Mouse (Mus musculus) gastrocnemius, postnatal 4 days (tissue): ENCODE data around the gene Baiap2l2. TPM values are rescaled to one million over a fixed set of nuclear protein-coding genes. Genes with fewer than 3 reads are reported as not detected.

Experiments used
- DNase-seq, 2 experiments: peaks; one replicate each; pipeline ENCODE4 v3.0.0; 2021 to 2022; ENCODE audit warnings: low spot score in 2 of 2, mixed read lengths in 2 of 2
- total RNA-seq, 2 experiments: library from RNA; stranded (reverse); gene quantifications; 2 replicates each; pipeline ENCODE4 v1.2.3; 2021

Gene Baiap2l2
- total RNA-seq, 2 experiments from 2014 or later: 5.0 to 9.0 TPM

DNA sequence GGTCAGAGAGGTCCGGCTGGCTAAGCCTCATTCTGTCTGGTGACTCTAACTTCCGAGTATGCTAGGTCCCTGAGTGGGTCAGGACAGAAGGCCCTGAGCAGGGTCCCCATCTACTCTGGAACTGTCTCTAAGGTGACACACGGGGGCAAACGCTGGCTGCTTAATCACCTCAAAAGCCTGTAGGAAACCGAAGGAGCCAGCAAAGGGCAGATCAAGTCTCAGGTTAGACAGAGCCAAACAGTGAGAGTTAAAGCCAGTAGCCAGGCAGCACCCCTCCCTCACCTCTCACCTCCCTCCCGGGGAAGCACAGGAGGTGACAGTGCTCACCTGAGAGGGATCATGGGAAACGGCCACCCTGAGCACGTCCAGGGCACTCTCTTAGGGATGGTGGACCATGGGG lies 18.4 kb upstream of the Baiap2l2 start:
- no peak for DNase-seq

DNA sequence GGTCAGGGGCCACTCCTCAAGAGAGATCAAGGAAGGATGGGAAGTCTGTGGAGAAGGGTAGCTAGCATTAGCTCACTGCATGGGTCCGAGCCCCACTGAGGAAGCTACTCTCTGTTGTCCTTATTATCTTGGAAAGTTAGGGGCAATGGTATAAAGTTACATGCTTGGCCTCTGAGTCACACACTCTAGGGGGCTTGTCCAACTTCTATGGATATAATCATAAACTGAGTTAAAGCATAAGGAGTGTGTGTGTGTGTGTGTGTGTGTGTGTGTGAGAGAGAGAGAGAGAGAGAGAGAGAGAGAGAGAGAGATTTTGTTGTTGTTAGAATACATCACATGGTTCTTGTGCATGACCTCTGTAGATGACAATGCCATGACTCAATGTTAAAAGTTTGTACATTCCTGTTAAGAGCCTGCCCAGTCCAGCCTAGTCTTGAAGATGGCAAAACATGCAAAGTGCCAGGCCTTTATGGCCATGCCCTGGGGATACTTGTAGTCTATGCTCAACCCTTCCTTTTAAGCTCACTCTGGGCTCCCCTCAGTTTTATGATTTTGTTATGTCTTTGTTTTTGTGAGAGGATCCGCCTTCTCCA lies 14.3 kb upstream of the Baiap2l2 start:
- no peak for DNase-seq

DNA sequence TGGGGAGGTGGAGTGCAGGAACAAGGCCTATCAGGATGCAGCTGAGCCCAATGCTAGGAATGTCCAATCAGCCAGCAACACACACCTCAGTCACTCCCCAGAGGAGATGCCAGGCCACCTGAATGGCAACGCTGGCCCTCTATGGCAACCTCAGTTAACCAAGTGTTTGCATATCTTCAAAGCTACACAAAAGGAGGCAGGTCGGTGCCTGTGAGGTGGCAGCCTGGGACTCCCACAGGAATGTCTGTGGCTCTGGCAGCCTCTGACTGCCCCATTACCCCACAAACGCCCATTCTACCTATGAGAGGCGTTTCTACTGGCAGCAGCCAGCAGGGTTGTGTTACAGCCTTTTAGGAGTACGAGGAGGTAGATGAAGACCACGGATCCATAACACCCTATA lies 13.2 kb upstream of the Baiap2l2 start:
- DNase-seq: no peak

- DNase-seq: no peak
Measured at GRCm38 (mm10) chr15:79292779-79293178, 7.4 kb upstream of the Baiap2l2 start.

- no peak for DNase-seq
Measured at GRCm38 (mm10) chr15:79290340-79290739, 5.0 kb upstream of the Baiap2l2 start.

DNA sequence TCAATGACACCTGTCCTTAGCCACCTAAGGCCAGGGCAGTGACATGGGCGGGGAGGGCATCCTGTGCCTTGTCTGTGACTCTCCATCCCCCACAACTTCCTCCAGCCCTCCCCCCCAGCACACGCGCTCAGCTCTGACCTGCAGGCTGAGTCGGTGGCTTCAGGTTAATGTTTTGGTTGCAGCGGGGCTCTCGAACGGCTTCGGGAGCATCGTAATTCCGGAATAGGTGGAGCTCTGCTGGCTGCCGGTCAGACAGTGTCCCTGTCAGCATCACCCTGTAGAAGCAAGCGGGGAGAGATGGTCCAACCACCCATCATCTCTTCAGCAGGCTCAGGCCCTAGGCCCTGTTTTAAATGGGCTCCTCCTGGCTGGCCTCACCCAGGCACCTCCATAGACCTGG lies 4.1 kb upstream of the Baiap2l2 start:
- DNase-seq: no peak

- DNase-seq: no peak
Measured at GRCm38 (mm10) chr15:79288387-79288786, 3.0 kb upstream of the Baiap2l2 start.

DNA sequence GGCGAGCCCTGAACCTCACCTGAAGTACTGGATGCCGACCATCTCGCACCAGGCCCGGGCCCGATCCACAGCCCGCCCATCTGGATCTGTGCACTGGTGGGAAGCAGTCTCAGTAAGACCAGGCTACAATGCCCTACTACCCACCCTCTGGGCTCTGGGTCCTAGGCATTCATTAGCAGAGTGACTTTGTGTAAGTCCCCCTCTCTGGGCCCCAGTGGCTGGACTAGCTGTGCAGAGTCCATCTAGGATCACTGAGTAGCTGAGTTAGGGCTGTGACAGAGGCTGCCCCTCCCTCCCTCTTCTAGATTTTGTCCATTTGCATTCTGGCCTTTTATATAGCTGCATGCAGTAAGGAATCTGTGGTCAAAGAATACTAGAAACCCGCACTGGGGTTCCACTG lies 1.8 kb upstream of the Baiap2l2 start:
- DNase-seq: no peak

DNA sequence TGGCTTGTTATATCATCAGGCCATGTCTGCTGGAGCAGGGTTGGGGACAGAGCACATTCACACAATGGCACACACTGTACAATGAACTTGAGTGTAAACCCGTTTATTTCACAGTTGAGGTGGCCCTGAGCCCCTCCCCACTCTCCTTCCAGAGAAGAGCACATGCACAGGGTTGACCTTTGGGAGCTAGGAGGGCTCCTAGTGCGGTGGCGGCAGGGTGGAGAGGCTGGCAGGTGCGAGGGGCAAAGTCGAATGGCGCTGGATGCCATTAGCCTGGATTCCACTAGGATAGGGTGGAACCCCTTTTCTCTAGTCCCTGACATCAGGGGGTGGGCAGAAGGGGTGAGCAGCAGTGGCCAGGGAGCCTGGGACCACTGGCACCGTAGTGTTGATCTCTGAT lies 804 bp upstream of the Baiap2l2 start:
- DNase-seq: no peak

DNA sequence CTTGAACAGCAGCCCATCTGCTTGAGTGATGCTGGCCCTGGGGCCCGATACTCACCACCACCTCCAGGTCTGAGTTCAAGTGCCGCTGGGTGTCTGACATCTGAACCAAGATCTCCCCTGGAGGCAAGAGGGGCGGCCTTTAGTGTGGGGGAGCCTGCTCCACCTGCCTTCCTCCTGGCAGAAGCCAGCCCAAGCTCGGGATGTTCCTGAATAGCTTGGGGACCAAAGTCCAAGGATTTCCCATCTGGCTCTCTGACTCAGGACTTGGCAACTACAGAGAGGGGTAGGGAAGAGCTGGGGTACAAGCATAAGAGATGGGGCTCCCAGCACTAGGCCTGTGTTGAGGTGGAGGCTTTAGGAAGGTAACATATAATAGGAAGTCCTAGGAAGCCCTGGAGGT lies 2.0 kb downstream of the Baiap2l2 start:
- no peak for DNase-seq

- DNase-seq: no peak
Measured at GRCm38 (mm10) chr15:79282434-79282833, 2.9 kb downstream of the Baiap2l2 start.

- no peak for DNase-seq
Measured at GRCm38 (mm10) chr15:79281389-79281788, 3.9 kb downstream of the Baiap2l2 start.

DNA sequence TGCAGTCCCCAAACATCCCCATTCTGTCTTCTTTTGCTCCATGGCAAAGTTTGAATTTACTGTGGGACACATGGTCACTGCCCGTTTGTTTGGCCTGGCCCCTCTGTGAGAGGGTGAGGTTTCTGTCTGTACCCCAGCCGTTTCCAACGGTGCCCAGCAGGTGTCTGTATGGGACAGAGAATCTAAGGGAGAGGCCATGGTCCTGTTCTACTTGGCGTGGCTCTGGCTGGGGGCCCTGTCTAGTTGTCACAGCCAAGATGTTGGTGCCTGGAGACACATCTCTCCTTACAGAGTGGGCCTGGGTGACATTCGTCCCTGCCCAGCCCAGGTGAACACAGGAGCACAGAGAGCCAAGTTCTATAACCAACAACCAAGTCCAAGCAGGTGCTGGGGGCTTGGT lies 4.5 kb downstream of the Baiap2l2 start:
- no peak for DNase-seq

DNA sequence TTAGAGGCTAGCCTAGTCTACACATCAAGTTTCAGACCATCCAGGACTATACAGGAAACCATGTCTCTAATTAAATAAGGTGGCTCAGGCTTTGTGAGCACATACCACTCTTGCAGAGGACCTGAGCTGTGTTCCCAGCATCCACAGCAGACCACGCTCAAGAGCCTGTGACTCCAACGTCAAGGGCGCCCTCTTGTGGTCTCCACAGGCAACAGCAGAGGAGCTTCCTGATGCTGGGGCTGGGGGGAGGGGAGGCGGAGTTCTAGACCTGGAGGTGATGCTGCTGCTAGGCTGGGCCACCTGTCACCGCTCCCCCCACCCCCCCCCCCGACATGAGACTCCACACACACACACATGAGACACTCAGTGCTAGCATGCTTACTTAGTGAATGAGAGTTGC lies 5.1 kb downstream of the Baiap2l2 start:
- DNase-seq: no peak

- no peak for DNase-seq
Measured at GRCm38 (mm10) chr15:79277728-79278127, 7.6 kb downstream of the Baiap2l2 start.

- DNase-seq: no peak
Measured at GRCm38 (mm10) chr15:79273020-79273419, 12.3 kb downstream of the Baiap2l2 start.

- no peak for DNase-seq
Measured at GRCm38 (mm10) chr15:79271124-79271746, 14.1 kb downstream of the Baiap2l2 start.

DNA sequence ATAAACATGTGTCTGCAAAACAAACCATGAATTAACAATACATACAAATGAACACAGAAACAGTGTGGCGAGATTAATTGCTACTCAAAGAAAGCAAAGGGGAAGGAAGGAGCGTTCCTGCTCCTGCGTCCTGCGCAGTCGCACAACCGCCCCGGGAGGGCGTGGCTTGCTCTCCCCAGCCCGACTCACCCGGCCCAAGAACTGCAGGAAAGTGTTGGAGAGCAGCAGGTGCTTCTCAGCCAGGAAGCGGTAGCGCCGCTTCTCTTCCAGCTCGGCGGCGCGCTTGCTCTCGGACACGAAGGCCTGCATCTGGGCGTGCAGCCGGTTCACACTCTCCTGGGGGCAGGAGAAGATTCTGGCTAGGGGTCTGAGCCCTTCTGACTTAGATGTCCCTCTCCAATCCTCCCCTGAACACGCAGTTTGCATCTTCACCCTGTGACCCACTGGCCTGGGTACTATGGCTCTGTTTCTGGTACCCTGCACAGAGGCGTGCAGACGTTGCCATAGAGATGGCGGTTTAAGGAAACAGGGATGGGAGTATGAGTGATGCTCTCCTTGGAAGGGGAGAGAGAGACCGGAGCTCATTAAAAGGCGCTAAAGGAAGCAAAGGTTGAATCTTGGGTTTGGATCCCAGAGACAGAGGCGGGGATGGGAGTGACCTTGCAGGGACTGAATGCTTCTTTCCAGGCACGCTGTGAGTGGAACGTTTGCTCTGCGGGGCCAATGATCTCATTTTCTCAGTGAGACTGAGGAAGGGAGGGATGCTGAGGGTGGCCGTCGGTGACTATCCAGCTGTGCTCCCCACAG lies 14.8 kb downstream of the Baiap2l2 start:
- peak; percentile 51 to 73 for DNase-seq

GRCm38 (mm10) chr15:79268521-79268920 lies 16.8 kb downstream of the Baiap2l2 start:
- no peak for DNase-seq

- no peak for DNase-seq
Measured at GRCm38 (mm10) chr15:79265384-79265783, 20.0 kb downstream of the Baiap2l2 start.

GRCm38 (mm10) chr15:79263726-79264125 lies 21.6 kb downstream of the Baiap2l2 start:
- no peak for DNase-seq

DNA sequence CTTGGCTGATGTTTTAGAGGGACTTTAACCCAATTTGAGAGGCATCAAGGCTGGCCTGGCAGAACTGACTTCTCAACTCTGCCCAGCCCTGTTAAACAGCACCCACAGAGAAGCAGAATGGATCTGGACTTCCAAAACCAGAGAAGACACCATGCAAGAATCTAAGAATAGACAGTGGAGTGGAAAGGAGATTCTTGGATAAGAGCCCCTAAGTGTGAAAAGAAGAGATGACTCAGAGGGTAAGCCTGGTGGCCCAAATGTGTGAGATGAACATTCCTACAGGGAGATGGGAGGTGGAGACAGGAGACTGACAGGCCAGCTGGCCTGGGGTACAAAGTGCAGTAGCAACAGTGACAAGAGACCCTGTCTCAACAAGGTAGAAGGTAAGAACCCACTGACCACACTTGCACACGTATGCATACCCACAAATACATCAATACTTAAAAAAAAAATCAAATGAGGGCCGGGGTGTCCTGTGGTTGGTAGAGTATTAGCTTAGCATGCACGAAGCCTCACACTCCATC lies 22.5 kb downstream of the Baiap2l2 start:
- DNase-seq: no peak
